8 mouse cellular contexts compared by ENCODE assay signal in the genomic region with DNA sequence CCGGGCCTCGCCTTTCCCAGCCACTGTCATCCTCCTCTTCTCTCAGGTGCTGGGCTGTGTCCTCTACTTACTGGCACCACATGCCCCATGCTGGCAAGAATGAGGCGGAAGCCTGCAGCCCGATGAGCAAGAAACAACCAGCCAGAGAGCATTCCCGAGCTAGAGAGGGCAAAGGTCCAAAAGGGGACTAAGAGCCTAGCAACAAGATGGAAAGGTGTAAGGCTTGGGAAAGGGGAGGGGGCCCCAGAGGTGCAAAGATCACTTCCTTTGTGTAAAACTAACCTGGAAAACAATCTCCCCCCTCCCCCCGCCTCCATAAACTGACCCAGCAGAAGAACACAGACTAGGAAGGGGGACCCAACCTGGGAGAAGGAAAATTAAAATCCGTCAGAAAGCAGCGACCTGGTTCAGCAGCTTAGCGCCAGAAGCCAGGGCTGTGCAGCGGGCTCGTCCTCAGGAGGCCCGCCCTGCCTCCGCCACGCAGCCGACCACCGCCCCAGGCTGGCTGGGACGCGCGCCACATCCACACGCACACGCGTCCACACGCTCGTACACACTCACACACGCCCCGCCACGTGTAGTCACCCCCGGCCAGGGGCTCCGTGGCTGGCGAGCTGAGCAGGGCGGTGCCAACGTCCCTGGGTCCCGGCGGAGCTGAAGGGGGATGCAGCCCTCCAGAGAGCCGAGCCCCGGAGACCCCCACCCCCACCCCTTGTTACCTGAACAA. TPM values are rescaled to one million over a fixed set of nuclear protein-coding genes. Genes with fewer than 3 reads are reported as not detected.
DNase-seq lines count a peak whose midpoint lies in the region; ATAC-seq lines count a peak whose summit lies in the region.

No protein-coding gene starts in this region.

- H3K4me1 ChIP-seq in brown adipose tissue, adult 24 weeks (ENCODE audit: control insufficient read depth, insufficient read depth, insufficient read length, low read length): no peaks in the 10 kb centered on the region; the same call in 1 of the 2 replicates
- H3K4me1 ChIP-seq in forebrain, embryonic 13.5 days: peaks cover 17% of the 10 kb centered on the region
- H3K4me1 ChIP-seq in hindbrain, embryonic 16.5 days (ENCODE audit: control insufficient read depth, insufficient read depth, low read depth, low read length): no peaks in the 10 kb centered on the region; the same call in 1 of the 2 replicates
- H3K4me1 ChIP-seq in limb, embryonic 15.5 days: no peaks in the 10 kb centered on the region
- H3K4me1 ChIP-seq in midbrain, embryonic 16.5 days (ENCODE audit: control insufficient read depth, insufficient read depth, low read length): peaks cover 19% of the 10 kb centered on the region

- peak; percentile 2 to 9 for DNase-seq in thymus, adult 18-20 months
- DNase-seq in thymus, postnatal 0 days (ENCODE audit: low spot score): no peak
- peak; percentile 74 for DNase-seq in yolk sac, embryonic 10.5 days (ENCODE audit: low spot score)

- peak; percentile 85 for ATAC-seq in forebrain, embryonic 13.5 days
- ATAC-seq in hindbrain, embryonic 16.5 days: peak; percentile 82
- ATAC-seq in limb, embryonic 15.5 days (ENCODE audit: insufficient number of reproducible peaks, low FRiP score, low TSS enrichment, low read depth): peak; percentile 82
- peak; percentile 90 for ATAC-seq in midbrain, embryonic 16.5 days

- H3K4me3 ChIP-seq in brown adipose tissue, adult 24 weeks (ENCODE audit: insufficient read depth, low read depth, low read length): peak overlapping the region; percentile 84
- peak overlapping the region; percentile 63 for H3K4me3 ChIP-seq in forebrain, embryonic 13.5 days
- peak overlapping the region; percentile 60 for H3K4me3 ChIP-seq in hindbrain, embryonic 16.5 days (ENCODE audit: low read length)
- peak overlapping the region; percentile 63 for H3K4me3 ChIP-seq in limb, embryonic 15.5 days
- H3K4me3 ChIP-seq in midbrain, embryonic 16.5 days (ENCODE audit: low read depth, low read length): peak overlapping the region; percentile 61

- WGBS in forebrain, embryonic 13.5 days: 8% methylated on average over 36 of the region's 36 CpGs
- 12% methylated on average over 35 of the region's 36 CpGs for WGBS in hindbrain, embryonic 16.5 days
- 21% methylated on average over 36 of the region's 36 CpGs for WGBS in limb, embryonic 15.5 days
- 12% methylated on average over 35 of the region's 36 CpGs for WGBS in midbrain, embryonic 16.5 days

- H3K27ac ChIP-seq in brown adipose tissue, adult 24 weeks (replicated peaks; ENCODE audit: low read depth, low read length): no peak overlapping the region
- H3K27ac ChIP-seq in forebrain, embryonic 13.5 days: peak overlapping the region; percentile 40; the same call in 1 of the 2 replicates
- peak overlapping the region; percentile 81 for H3K27ac ChIP-seq in hindbrain, embryonic 16.5 days (ENCODE audit: low read depth, low read length)
- peak overlapping the region; percentile 73 for H3K27ac ChIP-seq in limb, embryonic 15.5 days
- H3K27ac ChIP-seq in midbrain, embryonic 16.5 days (ENCODE audit: low read length): peak overlapping the region; percentile 80

- H3K36me3 ChIP-seq in forebrain, embryonic 13.5 days (ENCODE audit: poor library complexity, severe bottlenecking): no peaks in the 10 kb centered on the region
- no peaks in the 10 kb centered on the region for H3K36me3 ChIP-seq in hindbrain, embryonic 16.5 days (ENCODE audit: control insufficient read depth, insufficient read depth, low read length)
- no peaks in the 10 kb centered on the region for H3K36me3 ChIP-seq in limb, embryonic 15.5 days
- H3K36me3 ChIP-seq in midbrain, embryonic 16.5 days (ENCODE audit: control insufficient read depth, insufficient read depth, low read length): no peaks in the 10 kb centered on the region

- H3K9ac ChIP-seq in forebrain, embryonic 13.5 days: peak overlapping the region; percentile 67
- peak overlapping the region; percentile 74 for H3K9ac ChIP-seq in hindbrain, embryonic 16.5 days (ENCODE audit: low read depth, low read length)
- peak overlapping the region; percentile 48; the same call in 1 of the 2 replicates for H3K9ac ChIP-seq in limb, embryonic 15.5 days
- peak overlapping the region; percentile 73 for H3K9ac ChIP-seq in midbrain, embryonic 16.5 days (ENCODE audit: low read depth, low read length)

- no peaks in the 10 kb centered on the region for H3K9me3 ChIP-seq in forebrain, embryonic 13.5 days (replicated peaks)
- no peaks in the 10 kb centered on the region for H3K9me3 ChIP-seq in hindbrain, embryonic 16.5 days (ENCODE audit: control insufficient read depth, low read length)
- no peaks in the 10 kb centered on the region for H3K9me3 ChIP-seq in limb, embryonic 15.5 days
- H3K9me3 ChIP-seq in midbrain, embryonic 16.5 days (replicated peaks; ENCODE audit: control insufficient read depth, low read length, poor library complexity, severe bottlenecking): no peaks in the 10 kb centered on the region

- H3K27me3 ChIP-seq in forebrain, embryonic 13.5 days: no peaks in the 10 kb centered on the region
- H3K27me3 ChIP-seq in hindbrain, embryonic 16.5 days (replicated peaks; ENCODE audit: control insufficient read depth, insufficient read depth, low read length): no peaks in the 10 kb centered on the region
- H3K27me3 ChIP-seq in limb, embryonic 15.5 days: no peaks in the 10 kb centered on the region
- H3K27me3 ChIP-seq in midbrain, embryonic 16.5 days (ENCODE audit: control insufficient read depth, insufficient read depth, low read depth, low read length): no peaks in the 10 kb centered on the region

- H3K4me2 ChIP-seq in forebrain, embryonic 13.5 days: peak overlapping the region; percentile 60
- H3K4me2 ChIP-seq in hindbrain, embryonic 16.5 days (ENCODE audit: low read length): peak overlapping the region; percentile 61
- peak overlapping the region; percentile 46 for H3K4me2 ChIP-seq in limb, embryonic 15.5 days
- peak overlapping the region; percentile 62 for H3K4me2 ChIP-seq in midbrain, embryonic 16.5 days (ENCODE audit: low read length)

RNA-seq across cellular contexts. Expression of a gene that starts 0.8 kb away (rescaled TPM):
- polyA plus RNA-seq in thymus, postnatal 0 days (2015; fragmentation: Nextera tagmentation; extraction: Ambion mirVana): 3.0 and 4.1 TPM in 2 replicates
- polyA plus RNA-seq in brown adipose tissue, adult 24 weeks (2012; ENCODE audit: insufficient read depth, insufficient read length, missing spikeins): 8.3 and 12.0 TPM in 2 replicates
- polyA plus RNA-seq in forebrain, embryonic 13.5 days (2015; fragmentation: Nextera tagmentation; extraction: Ambion mirVana): 6.8 and 8.2 TPM in 2 replicates
- 6.6 and 9.1 TPM in 2 replicates for polyA plus RNA-seq in hindbrain, embryonic 16.5 days (2015; fragmentation: Nextera tagmentation; extraction: Ambion mirVana)
- 6.3 and 7.0 TPM in 2 replicates for polyA plus RNA-seq in limb, embryonic 15.5 days (2015; fragmentation: Nextera tagmentation; extraction: Ambion mirVana)
- 9.0 and 11.1 TPM in 2 replicates for polyA plus RNA-seq in midbrain, embryonic 16.5 days (2015; fragmentation: Nextera tagmentation; extraction: Ambion mirVana)

RNA-seq across cellular contexts. Expression of a gene that starts 48.7 kb away (rescaled TPM):
- polyA plus RNA-seq in thymus, postnatal 0 days (2015; fragmentation: Nextera tagmentation; extraction: Ambion mirVana): 26.8 and 27.3 TPM in 2 replicates
- polyA plus RNA-seq in brown adipose tissue, adult 24 weeks (2012; ENCODE audit: insufficient read depth, insufficient read length, missing spikeins): 5.1 and 5.6 TPM in 2 replicates
- polyA plus RNA-seq in forebrain, embryonic 13.5 days (2015; fragmentation: Nextera tagmentation; extraction: Ambion mirVana): 23.6 and 27.2 TPM in 2 replicates
- 11.8 and 13.2 TPM in 2 replicates for polyA plus RNA-seq in hindbrain, embryonic 16.5 days (2015; fragmentation: Nextera tagmentation; extraction: Ambion mirVana)
- polyA plus RNA-seq in limb, embryonic 15.5 days (2015; fragmentation: Nextera tagmentation; extraction: Ambion mirVana): 17.0 and 18.5 TPM in 2 replicates
- 13.8 and 14.2 TPM in 2 replicates for polyA plus RNA-seq in midbrain, embryonic 16.5 days (2015; fragmentation: Nextera tagmentation; extraction: Ambion mirVana)
